12 mouse cellular contexts compared by ENCODE assay signal in genomic region chr4:43476604-43477003, GRCm38 (mm10). TPM values are rescaled to one million over a fixed set of nuclear protein-coding genes. Genes with fewer than 3 reads are reported as not detected.
A peak's percentile ranks its signal among the peaks of the same experiment; 100 is the strongest.
DNase-seq lines count a peak whose midpoint lies in the region; ATAC-seq lines count a peak whose summit lies in the region.
"Had no signal": no experiment of that assay in that cellular context is flagged by ENCODE, and none has a peak within 500 bp of the region (broad histone marks: within the 10 kb centered on the region; RNA-seq: fewer than 3 reads in every experiment).

No protein-coding gene starts in this region.

- H3K4me3 ChIP-seq in midbrain, embryonic 14.5 days (replicated peaks; ENCODE audit: low read depth, low read length) = no peak overlapping the region
- no peak overlapping the region for H3K4me3 ChIP-seq in limb, embryonic 10.5 days
- H3K4me3 ChIP-seq: forebrain, embryonic 13.5 days; hindbrain, embryonic 15.5 days; lung, embryonic 15.5 days; myocyte had no signal

- WGBS in midbrain, embryonic 14.5 days = 94% methylated on average over 6 of the region's 6 CpGs
- 85% methylated on average over 6 of the region's 6 CpGs for WGBS in limb, embryonic 10.5 days

- no peaks in the 10 kb centered on the region for H3K4me1 ChIP-seq in midbrain, embryonic 14.5 days (ENCODE audit: control insufficient read depth, insufficient read depth, low read length)
- H3K4me1 ChIP-seq in limb, embryonic 10.5 days = peaks cover 4% of the 10 kb centered on the region
- H3K4me1 ChIP-seq: forebrain, embryonic 13.5 days had no signal

- peak; percentile 47 to 67 for DNase-seq in kidney, postnatal 25 days
- no peak for DNase-seq in kidney, adult 18-20 months
- DNase-seq in 416B (ENCODE audit: low read depth) = peak; percentile 78
- DNase-seq in CD4-positive helper T cell, adult 2 months (ENCODE audit: low read depth, low spot score) = peak; percentile 44
- DNase-seq in midbrain, embryonic 14.5 days = no peak
- no peak for DNase-seq in limb, embryonic 10.5 days (ENCODE audit: low spot score)
- DNase-seq: layer of hippocampus, postnatal 36 days had no signal

- no peaks in the 10 kb centered on the region for H3K36me3 ChIP-seq in midbrain, embryonic 14.5 days (ENCODE audit: control insufficient read depth, insufficient read depth, low read length)
- H3K36me3 ChIP-seq in limb, embryonic 10.5 days = no peaks in the 10 kb centered on the region
- H3K36me3 ChIP-seq: hindbrain, embryonic 15.5 days; lung, embryonic 15.5 days had no signal

- H3K9ac ChIP-seq in midbrain, embryonic 14.5 days (replicated peaks; ENCODE audit: low read length) = no peak overlapping the region
- H3K9ac ChIP-seq: forebrain, embryonic 13.5 days; hindbrain, embryonic 15.5 days; lung, embryonic 15.5 days had no signal

- H3K27ac ChIP-seq in midbrain, embryonic 14.5 days (replicated peaks; ENCODE audit: low read depth, low read length) = no peak overlapping the region
- H3K27ac ChIP-seq in limb, embryonic 10.5 days = no peak overlapping the region
- H3K27ac ChIP-seq: forebrain, embryonic 13.5 days; hindbrain, embryonic 15.5 days; lung, embryonic 15.5 days had no signal

- no peaks in the 10 kb centered on the region for H3K9me3 ChIP-seq in midbrain, embryonic 14.5 days (ENCODE audit: control insufficient read depth, low read length)
- H3K9me3 ChIP-seq in limb, embryonic 10.5 days (replicated peaks) = no peaks in the 10 kb centered on the region
- H3K9me3 ChIP-seq: forebrain, embryonic 13.5 days; hindbrain, embryonic 15.5 days; lung, embryonic 15.5 days had no signal

- no peak overlapping the region for H3K4me2 ChIP-seq in midbrain, embryonic 14.5 days (ENCODE audit: low read length)
- H3K4me2 ChIP-seq: forebrain, embryonic 13.5 days; hindbrain, embryonic 15.5 days; lung, embryonic 15.5 days had no signal

- H3K27me3 ChIP-seq in midbrain, embryonic 14.5 days (ENCODE audit: control insufficient read depth, insufficient read depth, low read length) = no peaks in the 10 kb centered on the region
- H3K27me3 ChIP-seq in limb, embryonic 10.5 days (ENCODE audit: low read depth, poor library complexity, severe bottlenecking) = no peaks in the 10 kb centered on the region
- H3K27me3 ChIP-seq: forebrain, embryonic 13.5 days; hindbrain, embryonic 15.5 days; lung, embryonic 15.5 days had no signal

- 0 out of 2 replicates have a peak, but pooled peaks have one; percentile 9 for ATAC-seq in megakaryocyte, adult 5-6 weeks (ENCODE audit: poor library complexity, severe bottlenecking)
- ATAC-seq in midbrain, embryonic 14.5 days (ENCODE audit: low FRiP score, low TSS enrichment) = no peak
- ATAC-seq: forebrain, embryonic 13.5 days had no signal

RNA-seq across cellular contexts. Expression of gene Sit1, which starts 6.9 kb away (rescaled TPM):
- not detected in 2 replicates for total RNA-seq in megakaryocyte, adult 5-6 weeks (2015)
- 0.77 TPM in 1 of 2 replicates, not detected in the other for total RNA-seq in megakaryocyte, adult 5-6 weeks (2017)
- polyA plus RNA-seq in midbrain, embryonic 14.5 days (2014; fragmentation: Nextera tagmentation; extraction: Ambion mirVana) = not detected in 2 replicates
- polyA plus RNA-seq in limb, embryonic 10.5 days (2016; fragmentation: Nextera tagmentation; extraction: Ambion mirVana) = not detected in 2 replicates
- total RNA-seq: layer of hippocampus, postnatal 36 days had no signal
- polyA plus RNA-seq: forebrain, embryonic 13.5 days; hindbrain, embryonic 15.5 days; myocyte had no signal

RNA-seq across cellular contexts. Expression of gene Ccdc107, which starts 16.1 kb away (rescaled TPM):
- total RNA-seq in megakaryocyte, adult 5-6 weeks (2015) = 16.7 and 17.5 TPM in 2 replicates
- 23.6 and 32.6 TPM in 2 replicates for total RNA-seq in megakaryocyte, adult 5-6 weeks (2017)
- 68.1 and 80.6 TPM in 2 replicates for polyA plus RNA-seq in midbrain, embryonic 14.5 days (2014; fragmentation: Nextera tagmentation; extraction: Ambion mirVana)
- 44.3 and 50.8 TPM in 2 replicates for polyA plus RNA-seq in limb, embryonic 10.5 days (2016; fragmentation: Nextera tagmentation; extraction: Ambion mirVana)

RNA-seq across cellular contexts. Expression of gene Cd72, which starts 22.2 kb away (rescaled TPM):
- 0.57 and 2.5 TPM in 2 replicates for total RNA-seq in megakaryocyte, adult 5-6 weeks (2015)
- 3.0 and 3.5 TPM in 2 replicates for total RNA-seq in megakaryocyte, adult 5-6 weeks (2017)
- 7.9 and 12.9 TPM in 2 replicates for polyA plus RNA-seq in midbrain, embryonic 14.5 days (2014; fragmentation: Nextera tagmentation; extraction: Ambion mirVana)
- 2.0 and 2.3 TPM in 2 replicates for polyA plus RNA-seq in limb, embryonic 10.5 days (2016; fragmentation: Nextera tagmentation; extraction: Ambion mirVana)
- total RNA-seq: layer of hippocampus, postnatal 36 days had no signal

RNA-seq across cellular contexts. Expression of gene Arhgef39, which starts 22.9 kb away (rescaled TPM):
- total RNA-seq in megakaryocyte, adult 5-6 weeks (2015) = 54.6 and 60.0 TPM in 2 replicates
- 52.3 and 54.1 TPM in 2 replicates for total RNA-seq in megakaryocyte, adult 5-6 weeks (2017)
- 5.0 and 6.0 TPM in 2 replicates for polyA plus RNA-seq in midbrain, embryonic 14.5 days (2014; fragmentation: Nextera tagmentation; extraction: Ambion mirVana)
- polyA plus RNA-seq in limb, embryonic 10.5 days (2016; fragmentation: Nextera tagmentation; extraction: Ambion mirVana) = 45.1 and 49.8 TPM in 2 replicates

RNA-seq across cellular contexts. Expression of gene Car9, which starts 30.2 kb away (rescaled TPM):
- total RNA-seq in megakaryocyte, adult 5-6 weeks (2015) = 3.0 and 3.5 TPM in 2 replicates
- total RNA-seq in megakaryocyte, adult 5-6 weeks (2017) = 0.41 and 1.1 TPM in 2 replicates
- polyA plus RNA-seq in midbrain, embryonic 14.5 days (2014; fragmentation: Nextera tagmentation; extraction: Ambion mirVana) = 0.30 TPM in 1 of 2 replicates, not detected in the other
- polyA plus RNA-seq in limb, embryonic 10.5 days (2016; fragmentation: Nextera tagmentation; extraction: Ambion mirVana) = 1.0 and 1.3 TPM in 2 replicates

Comparison
In these comparisons a context has a peak if more than half of its experiments do, and no peak if none do; other contexts are left out.
1. DNase-seq: peak in kidney, postnatal 25 days (2 of 2), 416B (single experiment) and CD4-positive helper T cell, adult 2 months (single experiment); none in kidney, adult 18-20 months (single experiment), midbrain, embryonic 14.5 days (single experiment) and limb, embryonic 10.5 days (single experiment).